Mouse (Mus musculus): Measurements from ENCODE around the gene Ptprt. TPM values are rescaled to one million over a fixed set of nuclear protein-coding genes. Genes with fewer than 3 reads are reported as not detected.

Ptprt gene
- total and polyA plus RNA-seq, 2 experiments, result 0.37 to 0.44 TPM

DNA sequence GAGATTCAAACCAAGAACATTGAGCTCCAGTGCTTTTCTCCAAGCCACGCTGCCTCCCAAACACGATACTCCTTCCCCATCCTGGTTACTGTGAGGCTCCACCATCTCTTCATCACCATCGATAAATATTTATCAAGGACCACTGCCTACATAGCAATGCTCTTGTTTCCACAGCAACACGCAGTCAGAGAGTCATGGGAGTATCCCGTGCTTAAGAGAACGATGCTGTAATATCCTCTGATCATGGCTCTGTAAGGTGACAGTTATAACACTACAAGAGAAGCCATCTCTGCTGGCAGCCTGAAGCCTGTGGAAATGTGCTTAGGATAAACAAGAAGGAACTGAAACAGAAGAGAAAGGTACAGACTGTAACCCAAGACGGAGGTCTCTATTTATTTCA, 3.4 kb downstream of the Ptprt start:
- Histone ChIP-seq H3K4me1 (ENCODE audit: control insufficient read depth, insufficient read depth, low read length) (no peaks in the 10 kb centered on the region), H3K9ac (ENCODE audit: low read depth, low read length) (no peak overlapping the region), H3K27me3 (ENCODE audit: control insufficient read depth, insufficient read depth, low read length) (peaks cover 9% of the 10 kb centered on the region), H3K27ac (replicated peaks; ENCODE audit: insufficient read depth, low read depth, low read length) (no peak overlapping the region), H3K79me2 (ENCODE audit: control insufficient read depth, insufficient read depth, low read length) (no peaks in the 10 kb centered on the region), H3K36me3 (ENCODE audit: control insufficient read depth, insufficient read depth, low read length) (no peaks in the 10 kb centered on the region), H3K4me3 (ENCODE audit: insufficient read depth, low read depth, low read length) (no peak overlapping the region)
- DNase-seq (ENCODE audit: extremely low read depth, low read depth, low spot score), result no peak
- WGBS, result 62% methylated on average over 7 of the region's 7 CpGs
- TF ChIP-seq CTCF (IDR thresholded peaks at IDR 0.05; ENCODE audit: low read depth, low read length) (no peak), POLR2A (IDR thresholded peaks at IDR 0.05; ENCODE audit: extremely low read depth, insufficient read depth, low read length) (no peak)

- H3K4me1 ChIP-seq (ENCODE audit: control insufficient read depth, insufficient read depth, low read length), result no peaks in the 10 kb centered on the region
- no peak overlapping the region for H3K4me3 ChIP-seq (ENCODE audit: insufficient read depth, low read depth, low read length)
- no peak for TF ChIP-seq POLR2A (IDR thresholded peaks at IDR 0.05; ENCODE audit: extremely low read depth, insufficient read depth, low read length)
- no peak for TF ChIP-seq CTCF (IDR thresholded peaks at IDR 0.05; ENCODE audit: low read depth, low read length)
- H3K27me3 ChIP-seq (ENCODE audit: control insufficient read depth, insufficient read depth, low read length), result no peaks in the 10 kb centered on the region
- WGBS, result 83% methylated on average over 4 of the region's 4 CpGs
- no peaks in the 10 kb centered on the region for H3K79me2 ChIP-seq (ENCODE audit: control insufficient read depth, insufficient read depth, low read length)
- DNase-seq (ENCODE audit: extremely low read depth, low read depth, low spot score), result no peak
- no peak overlapping the region for H3K27ac ChIP-seq (replicated peaks; ENCODE audit: insufficient read depth, low read depth, low read length)
- H3K36me3 ChIP-seq (ENCODE audit: control insufficient read depth, insufficient read depth, low read length), result no peaks in the 10 kb centered on the region
- no peak overlapping the region for H3K9ac ChIP-seq (ENCODE audit: low read depth, low read length)
Observed at GRCm38 (mm10) chr2:162654416-162654815, 6.5 kb downstream of the Ptprt start.

DNA sequence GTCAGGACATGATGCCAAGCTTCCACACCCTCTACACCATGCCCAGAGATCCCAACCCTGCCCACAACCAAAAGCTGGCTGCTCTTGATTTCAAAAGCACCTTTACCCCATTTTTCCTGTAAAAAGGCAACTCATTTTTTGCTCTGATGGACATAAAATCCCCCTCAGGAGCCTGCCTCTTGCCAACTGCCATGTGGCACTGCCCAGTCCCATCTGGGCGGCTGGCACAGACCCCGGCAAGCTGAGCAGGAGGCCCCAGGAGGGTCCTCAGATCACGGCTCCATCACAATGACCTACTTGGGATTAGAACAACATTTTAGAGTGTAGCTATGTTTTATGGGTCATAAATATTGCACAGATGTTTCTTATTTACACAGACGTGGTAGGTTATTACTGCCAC, 22.3 kb downstream of the Ptprt start:
- Histone ChIP-seq H3K4me3 (ENCODE audit: insufficient read depth, low read depth, low read length) (no peak overlapping the region), H3K27me3 (ENCODE audit: control insufficient read depth, insufficient read depth, low read length) (no peaks in the 10 kb centered on the region), H3K9ac (ENCODE audit: low read depth, low read length) (no peak overlapping the region), H3K36me3 (ENCODE audit: control insufficient read depth, insufficient read depth, low read length) (no peaks in the 10 kb centered on the region), H3K27ac (replicated peaks; ENCODE audit: insufficient read depth, low read depth, low read length) (no peak overlapping the region), H3K4me1 (ENCODE audit: control insufficient read depth, insufficient read depth, low read length) (no peaks in the 10 kb centered on the region), H3K79me2 (ENCODE audit: control insufficient read depth, insufficient read depth, low read length) (no peaks in the 10 kb centered on the region)
- DNase-seq (ENCODE audit: extremely low read depth, low read depth, low spot score), result no peak
- no peak for TF ChIP-seq POLR2A (IDR thresholded peaks at IDR 0.05; ENCODE audit: extremely low read depth, insufficient read depth, low read length)
- WGBS, result 86% methylated on average over 4 of the region's 4 CpGs

DNA sequence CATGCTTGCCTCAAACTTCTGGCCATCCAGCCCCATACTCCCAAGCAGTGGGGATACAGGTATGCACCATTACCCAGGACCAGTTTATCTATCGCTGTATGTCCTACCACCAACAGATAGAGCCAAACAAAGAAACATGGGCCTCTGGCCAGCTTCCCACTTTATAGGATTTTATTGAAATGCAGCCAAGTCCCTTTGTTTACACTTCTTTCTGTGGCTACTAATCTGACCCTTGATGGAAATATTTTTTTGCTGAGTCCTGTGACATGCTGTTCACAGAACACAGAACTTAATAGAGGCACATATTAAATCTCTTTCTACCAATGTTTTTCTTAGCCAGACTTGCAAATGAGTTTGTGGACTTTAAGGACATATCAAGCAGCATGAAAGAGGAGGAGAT, 23.4 kb downstream of the Ptprt start:
- 47% methylated on average over 1 of the region's 1 CpGs for WGBS
- TF ChIP-seq CTCF (IDR thresholded peaks at IDR 0.05; ENCODE audit: low read depth, low read length), result no peak
- TF ChIP-seq POLR2A (IDR thresholded peaks at IDR 0.05; ENCODE audit: extremely low read depth, insufficient read depth, low read length), result no peak
- H3K36me3 ChIP-seq (ENCODE audit: control insufficient read depth, insufficient read depth, low read length), result no peaks in the 10 kb centered on the region
- no peak overlapping the region for H3K4me3 ChIP-seq (ENCODE audit: insufficient read depth, low read depth, low read length)
- H3K27me3 ChIP-seq (ENCODE audit: control insufficient read depth, insufficient read depth, low read length), result no peaks in the 10 kb centered on the region
- no peak for DNase-seq (ENCODE audit: extremely low read depth, low read depth, low spot score)
- no peak overlapping the region for H3K27ac ChIP-seq (replicated peaks; ENCODE audit: insufficient read depth, low read depth, low read length)
- no peak overlapping the region for H3K9ac ChIP-seq (ENCODE audit: low read depth, low read length)
- no peaks in the 10 kb centered on the region for H3K4me1 ChIP-seq (ENCODE audit: control insufficient read depth, insufficient read depth, low read length)
- H3K79me2 ChIP-seq (ENCODE audit: control insufficient read depth, insufficient read depth, low read length), result no peaks in the 10 kb centered on the region

DNA sequence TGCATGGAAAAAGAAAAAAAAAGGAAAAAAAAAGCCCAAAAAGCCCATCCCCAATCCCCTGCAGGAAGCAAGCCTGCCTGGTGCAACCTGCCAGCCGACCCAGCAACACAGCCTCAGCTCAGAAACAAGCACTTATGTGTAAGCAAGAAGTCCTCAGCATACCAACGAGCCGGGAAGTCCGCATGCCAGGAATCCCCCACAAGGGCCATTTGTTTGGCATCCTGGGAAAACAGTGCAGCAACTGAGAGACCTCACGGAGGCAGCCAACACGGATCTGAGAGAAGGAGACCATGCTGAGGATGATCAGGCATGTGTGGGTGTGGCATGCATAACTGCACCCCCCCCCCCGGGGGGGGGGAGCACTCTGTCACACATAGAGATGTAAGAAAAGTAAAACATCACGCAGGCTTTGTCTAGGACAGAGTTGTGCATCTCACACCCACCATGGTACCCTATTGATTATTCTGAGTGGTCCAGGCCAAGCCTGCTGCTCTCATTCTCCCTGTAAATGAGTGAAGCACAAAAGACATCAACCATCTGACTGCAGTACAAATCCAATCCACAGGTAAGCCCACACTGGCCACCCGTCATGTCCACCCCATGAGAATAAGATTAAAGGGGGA, 24.4 kb downstream of the Ptprt start:
- Histone ChIP-seq H3K4me1 (ENCODE audit: control insufficient read depth, insufficient read depth, low read length) (no peaks in the 10 kb centered on the region), H3K4me3 (ENCODE audit: insufficient read depth, low read depth, low read length) (no peak overlapping the region), H3K36me3 (ENCODE audit: control insufficient read depth, insufficient read depth, low read length) (no peaks in the 10 kb centered on the region), H3K27ac (replicated peaks; ENCODE audit: insufficient read depth, low read depth, low read length) (no peak overlapping the region), H3K9ac (ENCODE audit: low read depth, low read length) (no peak overlapping the region), H3K79me2 (ENCODE audit: control insufficient read depth, insufficient read depth, low read length) (no peaks in the 10 kb centered on the region), H3K27me3 (ENCODE audit: control insufficient read depth, insufficient read depth, low read length) (no peaks in the 10 kb centered on the region)
- no peak for DNase-seq (ENCODE audit: extremely low read depth, low read depth, low spot score)
- TF ChIP-seq POLR2A (IDR thresholded peaks at IDR 0.05; ENCODE audit: extremely low read depth, insufficient read depth, low read length) (no peak), CTCF (IDR thresholded peaks at IDR 0.05; ENCODE audit: low read depth, low read length) (no peak)
- 52% methylated on average over 9 of the region's 9 CpGs for WGBS

DNA sequence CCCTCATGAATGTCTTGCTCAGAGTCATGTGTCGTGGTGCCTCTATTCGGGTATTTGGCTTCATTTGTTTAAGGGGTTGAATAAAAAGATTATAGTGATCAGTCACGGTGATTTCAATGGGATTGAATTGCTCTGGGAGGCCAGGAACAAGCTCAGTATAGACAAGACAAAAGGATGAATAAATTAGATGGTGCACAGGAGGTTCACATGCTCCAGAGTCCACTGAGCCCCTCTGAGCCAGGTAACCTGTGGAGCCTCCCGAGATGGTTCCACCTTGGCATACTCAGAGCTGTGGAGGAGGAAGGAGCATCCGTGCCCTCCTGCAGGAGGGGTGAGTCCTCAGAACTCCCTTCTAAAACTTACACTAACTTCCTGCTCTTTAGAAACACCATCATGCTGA, 26.0 kb downstream of the Ptprt start:
- H3K79me2 ChIP-seq (ENCODE audit: control insufficient read depth, insufficient read depth, low read length), result no peaks in the 10 kb centered on the region
- 82% methylated on average over 5 of the region's 5 CpGs for WGBS
- no peak overlapping the region for H3K9ac ChIP-seq (ENCODE audit: low read depth, low read length)
- H3K4me3 ChIP-seq (ENCODE audit: insufficient read depth, low read depth, low read length), result no peak overlapping the region
- no peak for DNase-seq (ENCODE audit: extremely low read depth, low read depth, low spot score)
- no peak overlapping the region for H3K27ac ChIP-seq (replicated peaks; ENCODE audit: insufficient read depth, low read depth, low read length)
- TF ChIP-seq POLR2A (IDR thresholded peaks at IDR 0.05; ENCODE audit: extremely low read depth, insufficient read depth, low read length) (no peak), CTCF (IDR thresholded peaks at IDR 0.05; ENCODE audit: low read depth, low read length) (no peak)
- H3K36me3 ChIP-seq (ENCODE audit: control insufficient read depth, insufficient read depth, low read length), result no peaks in the 10 kb centered on the region
- no peaks in the 10 kb centered on the region for H3K27me3 ChIP-seq (ENCODE audit: control insufficient read depth, insufficient read depth, low read length)
- H3K4me1 ChIP-seq (ENCODE audit: control insufficient read depth, insufficient read depth, low read length), result no peaks in the 10 kb centered on the region
